Mouse (Mus musculus) embryonic fibroblast, embryonic 13.5 days (primary cell): ENCODE measurements around the gene Il11ra1.

ENCODE experiments used
- CTCF ChIP-seq: IDR thresholded peaks from 2 replicates; pipeline ENCODE4 v1.5.1; 2011; ENCODE audit warnings: mild to moderate bottlenecking, control low read depth, low read length, moderate library complexity, borderline replicate concordance; ENCODE audit not compliant: insufficient read depth
- POLR2A ChIP-seq: IDR thresholded peaks from 2 replicates; pipeline ENCODE4 v1.6.1; 2011; ENCODE audit warnings: low read depth, mild to moderate bottlenecking, control low read depth, low read length, moderate library complexity

GRCm38 (mm10) chr4:41762099-41762687, 62.4 kb downstream of the Il11ra1 start:
- TF ChIP-seq POLR2A (peak; percentile 35; the same call in 1 of the 2 replicates), CTCF (no peak)
